Mouse (Mus musculus): Measurements from ENCODE around the gene Dcdc2a. TPM values are rescaled to one million over a fixed set of nuclear protein-coding genes. Genes with fewer than 3 reads are reported as not detected.

Gene Dcdc2a
- total RNA-seq (2017), result not detected in 2 replicates

DNA sequence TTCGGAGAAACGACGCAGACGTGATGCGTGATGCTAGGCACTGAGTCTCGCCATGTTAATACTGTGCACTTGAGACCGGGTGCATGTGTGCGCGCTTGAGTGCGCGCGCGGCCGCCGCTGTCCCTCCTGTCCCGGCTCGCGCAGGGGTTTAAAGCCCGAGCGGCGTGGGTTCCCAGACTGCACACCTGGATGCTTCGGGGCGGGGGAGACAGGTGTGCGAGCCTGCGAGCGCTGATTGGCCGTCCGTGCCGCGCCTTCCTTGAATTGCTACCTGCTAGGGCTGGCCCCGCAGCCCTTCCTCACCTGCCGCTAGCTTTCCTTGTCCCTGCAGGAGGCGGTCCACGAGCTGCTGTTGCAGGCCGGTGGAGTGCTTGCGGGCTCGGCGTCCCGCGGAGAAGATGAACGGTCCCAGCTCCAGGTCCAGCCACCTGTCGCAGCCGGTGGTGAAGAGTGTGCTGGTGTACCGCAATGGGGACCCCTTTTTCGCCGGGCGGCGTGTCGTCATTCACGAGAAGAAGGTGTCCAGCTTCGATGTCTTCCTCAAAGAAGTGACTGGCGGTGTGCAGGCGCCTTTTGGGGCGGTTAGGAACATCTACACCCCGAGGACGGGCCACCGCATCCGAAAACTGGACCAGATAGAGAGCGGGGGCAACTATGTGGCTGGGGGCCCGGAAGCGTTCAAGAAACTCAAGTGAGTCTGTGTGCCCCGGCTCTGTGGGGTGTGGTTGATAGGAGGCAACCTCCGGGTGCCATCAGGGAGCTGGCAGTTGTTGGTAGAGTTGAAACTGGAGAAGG, at the start of gene Dcdc2a:
Dcdc2a (plus strand) TSS at position 132 of the 795 bp plus-strand sequence.
- peak; percentile 50 for ATAC-seq (replicated peaks; ENCODE audit: low read depth, poor library complexity, severe bottlenecking)

DNA sequence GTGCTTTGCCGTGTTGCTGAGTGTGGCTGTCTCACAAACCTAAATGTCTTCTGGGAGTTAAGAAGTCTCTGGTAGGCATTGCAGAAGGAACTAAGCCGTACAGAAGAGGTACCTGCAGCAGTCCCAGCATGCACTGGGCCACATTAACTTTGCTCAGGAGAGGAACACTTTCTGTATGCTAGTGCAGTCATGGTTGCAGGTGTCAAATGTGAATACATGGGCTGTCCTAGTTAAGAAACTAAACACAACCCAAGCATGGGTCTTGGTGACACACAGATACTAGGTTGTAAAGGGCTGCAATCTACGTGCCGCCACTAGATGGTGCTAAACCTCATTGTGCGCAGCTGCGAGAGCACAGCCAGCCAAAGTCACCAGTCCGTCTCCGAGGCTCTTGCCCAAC, 48.7 kb upstream of the Dcdc2a start:
- peak; percentile 47; the same call in 1 of the 2 replicates for ATAC-seq (replicated peaks; ENCODE audit: low read depth, poor library complexity, severe bottlenecking)

- no peak for ATAC-seq (replicated peaks; ENCODE audit: low read depth, poor library complexity, severe bottlenecking)
Measured at GRCm38 (mm10) chr13:25018316-25018715, 37.5 kb upstream of the Dcdc2a start.

DNA sequence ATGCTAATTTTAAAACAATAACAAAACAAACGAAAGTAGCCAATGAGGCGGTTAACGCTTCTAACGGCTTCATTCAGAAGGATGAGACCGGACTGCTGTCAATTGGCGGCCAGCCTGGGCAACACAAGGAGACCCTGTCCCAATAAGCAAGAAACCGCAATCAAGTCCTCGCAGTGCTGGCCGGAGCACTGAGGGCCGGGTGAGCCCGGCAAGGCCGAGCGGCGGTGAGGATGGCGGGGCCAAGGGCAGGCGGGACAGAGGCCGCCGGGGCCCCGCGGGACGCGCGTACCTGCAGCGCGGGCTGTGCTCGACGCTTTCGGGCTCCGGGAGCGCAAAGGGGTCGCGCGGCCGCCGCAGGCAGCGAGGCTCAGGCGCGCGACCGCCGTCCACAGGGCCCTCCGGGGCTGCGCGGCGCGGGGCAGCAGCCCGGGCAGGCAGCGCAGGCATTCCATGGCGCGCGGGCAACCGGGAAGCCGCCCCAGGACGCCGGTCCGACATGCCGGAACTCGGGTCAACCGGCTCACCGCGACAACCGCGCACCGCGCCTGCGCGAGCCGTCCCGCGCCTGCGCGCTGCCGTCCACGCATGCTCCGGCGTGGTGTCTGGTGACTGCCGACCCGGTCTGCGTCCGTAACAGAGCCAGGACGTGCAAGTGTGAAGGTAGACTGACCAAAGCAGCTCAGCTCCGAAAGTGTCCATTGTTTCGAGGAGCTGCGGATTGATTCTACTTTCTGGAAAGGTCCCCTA, 35.8 kb upstream of the Dcdc2a start, which contains the start of gene Mrs2:
Mrs2 (minus strand) TSS at position 587 of the 747 bp plus-strand sequence.
- ATAC-seq (replicated peaks; ENCODE audit: low read depth, poor library complexity, severe bottlenecking), result peak; percentile 78

- no peak; the same call in 1 of the 2 replicates for ATAC-seq (replicated peaks; ENCODE audit: low read depth, poor library complexity, severe bottlenecking)
Measured at GRCm38 (mm10) chr13:25020540-25020892, 35.3 kb upstream of the Dcdc2a start.

GRCm38 (mm10) chr13:25022386-25022785, 33.4 kb upstream of the Dcdc2a start:
- no peak for ATAC-seq (replicated peaks; ENCODE audit: low read depth, poor library complexity, severe bottlenecking)

DNA sequence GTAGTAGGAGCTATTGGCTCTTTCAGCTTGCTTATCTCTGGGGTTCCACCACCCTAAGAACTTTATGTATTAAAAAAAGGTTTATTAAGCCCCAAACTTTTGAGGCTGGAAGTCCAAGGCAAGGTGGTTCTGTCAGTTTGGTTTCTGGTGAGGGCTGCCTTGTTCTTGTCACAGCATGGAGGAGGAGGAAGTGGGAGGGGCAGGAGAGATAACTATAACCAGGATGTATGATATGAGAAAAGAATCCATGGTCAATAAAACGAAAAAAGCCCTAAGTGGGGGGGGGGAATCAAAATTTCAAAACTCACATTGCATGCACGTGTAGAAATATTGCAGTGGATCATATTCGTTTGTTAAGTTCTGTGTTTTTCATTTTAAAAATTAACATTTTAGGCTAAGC, 32.7 kb upstream of the Dcdc2a start:
- ATAC-seq (replicated peaks; ENCODE audit: low read depth, poor library complexity, severe bottlenecking), result no peak

GRCm38 (mm10) chr13:25024655-25025054, 31.1 kb upstream of the Dcdc2a start:
- ATAC-seq (replicated peaks; ENCODE audit: low read depth, poor library complexity, severe bottlenecking), result no peak

DNA sequence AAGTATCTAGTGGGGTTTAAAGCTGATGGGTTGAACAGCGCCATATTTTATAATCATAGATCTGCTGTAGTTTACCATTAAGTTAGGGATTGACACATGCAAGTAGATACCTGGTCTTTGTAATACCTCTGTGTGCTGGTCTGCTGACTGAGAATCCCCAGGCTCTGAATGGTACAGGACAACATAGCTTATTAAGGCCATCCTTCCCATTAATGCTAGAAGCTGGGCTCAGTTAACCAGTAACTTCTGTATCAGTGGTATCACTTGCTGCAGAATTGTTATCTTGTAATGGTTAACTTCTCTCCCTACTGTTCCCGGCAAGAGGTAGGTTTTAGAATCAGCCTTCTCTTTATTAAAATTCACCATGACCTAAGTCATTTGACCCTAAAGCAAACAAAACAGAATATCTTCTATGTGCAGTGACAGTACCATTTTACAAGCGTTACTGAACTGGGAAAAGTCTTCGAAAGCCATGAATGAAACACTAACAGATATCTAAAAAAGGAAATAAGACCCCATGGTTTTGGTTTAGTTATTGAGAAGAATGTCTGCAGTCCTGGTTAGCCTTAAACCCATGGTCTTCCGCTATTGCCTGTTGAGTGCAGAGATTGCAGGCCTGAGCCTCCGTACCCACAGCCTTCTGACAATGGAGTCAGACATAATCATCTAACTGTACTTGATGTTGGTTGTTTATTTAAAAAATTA, 29.2 kb upstream of the Dcdc2a start:
- no peak for ATAC-seq (replicated peaks; ENCODE audit: low read depth, poor library complexity, severe bottlenecking)

GRCm38 (mm10) chr13:25027114-25027425, 28.7 kb upstream of the Dcdc2a start:
- no peak for ATAC-seq (replicated peaks; ENCODE audit: low read depth, poor library complexity, severe bottlenecking)

DNA sequence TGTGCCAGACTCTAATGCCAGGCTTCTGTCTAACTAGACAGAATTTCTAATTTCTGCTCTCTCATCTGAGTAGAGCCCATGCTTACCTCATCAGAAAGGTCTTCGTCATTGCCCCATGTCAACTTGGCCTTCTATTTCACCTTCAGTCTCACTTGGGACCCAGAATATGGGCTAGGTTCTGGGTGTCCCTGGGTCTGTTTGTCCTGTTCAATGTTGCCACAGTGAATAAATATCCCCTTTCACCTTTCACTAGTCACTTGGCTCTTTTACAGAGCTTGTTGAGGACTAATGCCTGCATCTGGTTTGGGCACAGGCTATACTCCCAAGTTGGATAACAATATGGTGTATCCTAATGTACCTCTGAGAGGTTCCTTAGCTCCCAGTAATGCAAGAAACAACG, 16.3 kb upstream of the Dcdc2a start:
- no peak for ATAC-seq (replicated peaks; ENCODE audit: low read depth, poor library complexity, severe bottlenecking)

GRCm38 (mm10) chr13:25052671-25053070, 3.1 kb upstream of the Dcdc2a start:
- no peak for ATAC-seq (replicated peaks; ENCODE audit: low read depth, poor library complexity, severe bottlenecking)

DNA sequence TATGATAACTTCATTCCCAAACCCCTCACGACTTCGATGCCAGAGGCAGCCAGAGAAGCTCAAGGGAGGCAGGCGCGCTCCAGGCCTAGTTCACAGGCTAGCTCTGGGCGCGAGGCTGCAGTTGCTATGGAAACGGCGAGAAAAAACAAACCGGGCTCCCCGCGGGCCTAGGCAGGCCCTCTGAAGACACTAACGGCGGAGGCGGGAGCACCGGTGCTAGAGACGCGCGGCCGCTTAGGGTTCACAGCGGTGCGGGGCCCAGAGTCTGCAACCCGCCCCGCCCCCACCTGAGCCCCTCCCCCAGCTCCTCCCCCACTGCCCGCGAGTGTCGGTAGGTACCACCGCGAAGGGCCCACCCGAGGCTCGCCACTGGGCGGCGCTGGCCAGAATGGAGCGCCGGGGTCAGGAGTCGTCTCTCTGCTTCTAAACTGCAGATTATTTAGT, 671 bp upstream of the Dcdc2a start:
- peak; percentile 77 for ATAC-seq (replicated peaks; ENCODE audit: low read depth, poor library complexity, severe bottlenecking)

DNA sequence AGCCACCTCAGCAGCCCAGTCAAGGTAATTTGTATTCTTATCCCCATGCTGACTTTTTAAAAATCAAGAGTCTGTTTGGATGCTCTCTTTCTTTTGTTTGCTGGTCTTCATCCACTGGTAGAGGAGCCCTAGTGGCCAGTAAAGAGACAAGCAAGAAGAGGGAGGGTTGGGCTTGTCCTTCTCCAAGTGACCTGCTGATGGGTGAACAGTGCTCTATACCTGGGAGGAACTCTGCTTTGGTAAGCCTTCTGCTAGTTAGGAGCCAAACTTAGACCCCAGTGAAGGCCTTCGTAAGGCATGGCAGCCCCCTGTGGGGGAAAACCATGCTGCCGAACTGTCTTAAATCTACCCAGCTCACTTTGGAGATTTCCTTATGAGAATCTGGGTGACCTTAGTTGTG, 10.9 kb downstream of the Dcdc2a start:
- ATAC-seq (replicated peaks; ENCODE audit: low read depth, poor library complexity, severe bottlenecking), result no peak

- no peak for ATAC-seq (replicated peaks; ENCODE audit: low read depth, poor library complexity, severe bottlenecking)
Measured at GRCm38 (mm10) chr13:25067183-25067582, 11.4 kb downstream of the Dcdc2a start.

GRCm38 (mm10) chr13:25069765-25070164, 14.0 kb downstream of the Dcdc2a start:
- ATAC-seq (replicated peaks; ENCODE audit: low read depth, poor library complexity, severe bottlenecking), result no peak

DNA sequence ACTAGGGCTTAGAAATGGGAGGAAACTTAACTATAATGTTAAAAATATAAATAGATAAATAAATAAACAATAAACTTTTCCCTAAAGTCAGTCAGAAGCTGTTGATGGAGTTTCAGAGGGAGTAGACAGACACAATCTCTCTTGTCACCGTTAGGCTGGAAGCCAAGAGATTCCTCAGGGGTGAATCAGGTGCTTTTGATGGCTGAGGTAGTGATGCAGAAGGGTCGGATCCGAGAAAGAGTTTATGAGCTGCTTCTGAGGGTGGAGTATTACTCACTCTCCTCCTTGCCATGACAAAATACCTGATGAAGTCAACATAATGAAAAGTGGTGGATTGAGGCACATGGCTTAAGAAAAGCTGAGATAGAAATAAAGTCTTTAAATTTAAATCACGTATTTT, 15.0 kb downstream of the Dcdc2a start:
- no peak for ATAC-seq (replicated peaks; ENCODE audit: low read depth, poor library complexity, severe bottlenecking)

GRCm38 (mm10) chr13:25077262-25077661, 21.5 kb downstream of the Dcdc2a start:
- ATAC-seq (replicated peaks; ENCODE audit: low read depth, poor library complexity, severe bottlenecking), result no peak

DNA sequence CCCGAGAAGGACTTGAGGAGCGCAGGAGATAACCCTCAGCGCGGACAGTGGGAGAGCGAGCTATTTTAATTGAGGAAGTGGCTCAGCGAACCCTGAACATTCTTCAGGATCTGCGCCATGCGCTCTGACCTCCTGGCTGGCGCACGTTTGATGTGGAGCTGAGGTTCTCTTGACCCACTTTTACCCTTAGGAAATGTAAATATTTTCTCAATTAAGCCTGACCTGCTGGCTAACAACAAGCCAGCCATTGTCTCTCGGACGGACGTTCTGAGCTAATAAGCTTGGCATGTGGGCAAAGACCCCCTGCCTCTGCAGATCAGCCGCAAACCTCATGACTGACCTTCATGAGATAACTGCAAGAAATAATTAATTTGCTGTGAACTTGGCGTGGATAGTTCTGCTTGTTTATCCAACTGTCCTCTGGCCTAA, 27.4 kb downstream of the Dcdc2a start:
- ATAC-seq (replicated peaks; ENCODE audit: low read depth, poor library complexity, severe bottlenecking), result no peak

GRCm38 (mm10) chr13:25085147-25085546, 29.3 kb downstream of the Dcdc2a start:
- no peak for ATAC-seq (replicated peaks; ENCODE audit: low read depth, poor library complexity, severe bottlenecking)

DNA sequence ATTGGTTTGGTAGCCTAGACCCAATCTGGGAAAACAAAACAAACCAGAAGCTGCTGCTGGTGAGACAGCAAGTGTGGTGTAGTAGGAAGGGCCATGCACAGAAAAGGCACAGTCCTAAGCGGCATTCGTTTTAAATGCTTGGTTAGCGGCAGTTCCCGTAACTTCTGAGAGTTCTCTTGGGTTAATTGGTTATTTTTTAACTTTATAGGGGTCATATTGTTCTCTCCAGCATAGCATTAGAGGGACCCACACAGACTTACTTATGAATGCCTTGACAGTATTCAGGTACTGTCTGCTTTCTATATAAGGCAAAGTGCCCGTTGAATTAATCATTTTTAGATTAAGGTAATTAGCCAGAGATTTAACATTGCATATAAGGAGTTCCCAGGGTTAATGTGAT, 35.5 kb downstream of the Dcdc2a start:
- ATAC-seq (replicated peaks; ENCODE audit: low read depth, poor library complexity, severe bottlenecking), result no peak
